ENCODE assay signal across 15 mouse cellular contexts in genomic region chr9:116748857-116749584, GRCm38 (mm10).
DNase-seq lines count a peak whose midpoint lies in the region; ATAC-seq and TF ChIP-seq lines count a peak whose summit lies in the region.
"Had no signal": no experiment of that assay in that cellular context is flagged by ENCODE, and none has a peak within 500 bp of the region (broad histone marks: within the 10 kb centered on the region; RNA-seq: fewer than 3 reads in every experiment).

No protein-coding gene starts in this region.

- no peak for ATAC-seq in kidney, postnatal 0 days (replicated peaks; ENCODE audit: low FRiP score, low read depth)
- ATAC-seq: CD4-positive, CD25-positive, alpha-beta regulatory T cell, adult 4 months; hindbrain, postnatal 0 days had no signal

- H3K36me3 ChIP-seq in kidney, postnatal 0 days (ENCODE audit: insufficient read depth, low read length) = no peaks in the 10 kb centered on the region
- H3K36me3 ChIP-seq in limb, embryonic 10.5 days = no peaks in the 10 kb centered on the region
- H3K36me3 ChIP-seq: limb, embryonic 15.5 days had no signal

- no peak overlapping the region for H3K27ac ChIP-seq in kidney, postnatal 0 days
- peak overlapping the region; percentile 46; the same call in 1 of the 2 replicates for H3K27ac ChIP-seq in limb, embryonic 10.5 days
- H3K27ac ChIP-seq: hindbrain, postnatal 0 days; limb, embryonic 15.5 days; macrophage had no signal

- no peak overlapping the region for H3K4me2 ChIP-seq in kidney, postnatal 0 days (ENCODE audit: low read length)
- H3K4me2 ChIP-seq: limb, embryonic 15.5 days had no signal

- no peak for TF ChIP-seq CTCF in kidney, postnatal 0 days (IDR thresholded peaks at IDR 0.05; ENCODE audit: low read depth)

- no peak overlapping the region for H3K4me3 ChIP-seq in kidney, postnatal 0 days (replicated peaks; ENCODE audit: low read depth, low read length)
- no peak overlapping the region for H3K4me3 ChIP-seq in limb, embryonic 10.5 days
- H3K4me3 ChIP-seq: limb, embryonic 15.5 days had no signal

- 27% methylated on average over 11 of the region's 11 CpGs for WGBS in kidney, postnatal 0 days
- 59% methylated on average over 11 of the region's 11 CpGs for WGBS in limb, embryonic 10.5 days

- no peaks in the 10 kb centered on the region for H3K4me1 ChIP-seq in kidney, postnatal 0 days (replicated peaks; ENCODE audit: insufficient read depth, low read length)
- peaks cover 16% of the 10 kb centered on the region for H3K4me1 ChIP-seq in limb, embryonic 10.5 days

- no peak overlapping the region for H3K9ac ChIP-seq in kidney, postnatal 0 days (ENCODE audit: low read depth, low read length)
- H3K9ac ChIP-seq: limb, embryonic 15.5 days had no signal

- H3K9me3 ChIP-seq in kidney, postnatal 0 days (replicated peaks; ENCODE audit: low read length) = no peaks in the 10 kb centered on the region
- no peaks in the 10 kb centered on the region for H3K9me3 ChIP-seq in limb, embryonic 10.5 days (replicated peaks)
- H3K9me3 ChIP-seq: limb, embryonic 15.5 days had no signal

- no peaks in the 10 kb centered on the region for H3K27me3 ChIP-seq in kidney, postnatal 0 days (ENCODE audit: insufficient read depth, low read length)
- no peaks in the 10 kb centered on the region for H3K27me3 ChIP-seq in limb, embryonic 10.5 days (ENCODE audit: low read depth, poor library complexity, severe bottlenecking)
- H3K27me3 ChIP-seq: limb, embryonic 15.5 days had no signal

- peak; percentile 68 for DNase-seq in kidney, postnatal 0 days (ENCODE audit: low spot score)
- no peak for DNase-seq in kidney, postnatal 10 days
- DNase-seq in 3T3-L1 (ENCODE audit: low read depth, low spot score) = peak; percentile 10
- DNase-seq in embryo, embryonic 10.5 days (ENCODE audit: low spot score) = peak; percentile 59
- no peak for DNase-seq in limb, embryonic 10.5 days (ENCODE audit: low spot score)
- DNase-seq in layer of hippocampus, adult 9-10 months (ENCODE audit: low spot score) = no peak
- DNase-seq in cerebellum, adult 11-12 months = no peak
- DNase-seq: kidney, postnatal 14 days; layer of hippocampus, postnatal 36 days; right cerebral cortex, postnatal 25 days; thymus, adult 18-20 months had no signal

Comparison
In these comparisons a context has a peak if more than half of its experiments do, and no peak if none do; other contexts are left out.
1. DNase-seq: peak in kidney, postnatal 0 days (single experiment), 3T3-L1 (single experiment) and embryo, embryonic 10.5 days (single experiment); none in kidney, postnatal 10 days (single experiment), limb, embryonic 10.5 days (single experiment), layer of hippocampus, adult 9-10 months (single experiment) and cerebellum, adult 11-12 months (single experiment).